In the genomic region with DNA sequence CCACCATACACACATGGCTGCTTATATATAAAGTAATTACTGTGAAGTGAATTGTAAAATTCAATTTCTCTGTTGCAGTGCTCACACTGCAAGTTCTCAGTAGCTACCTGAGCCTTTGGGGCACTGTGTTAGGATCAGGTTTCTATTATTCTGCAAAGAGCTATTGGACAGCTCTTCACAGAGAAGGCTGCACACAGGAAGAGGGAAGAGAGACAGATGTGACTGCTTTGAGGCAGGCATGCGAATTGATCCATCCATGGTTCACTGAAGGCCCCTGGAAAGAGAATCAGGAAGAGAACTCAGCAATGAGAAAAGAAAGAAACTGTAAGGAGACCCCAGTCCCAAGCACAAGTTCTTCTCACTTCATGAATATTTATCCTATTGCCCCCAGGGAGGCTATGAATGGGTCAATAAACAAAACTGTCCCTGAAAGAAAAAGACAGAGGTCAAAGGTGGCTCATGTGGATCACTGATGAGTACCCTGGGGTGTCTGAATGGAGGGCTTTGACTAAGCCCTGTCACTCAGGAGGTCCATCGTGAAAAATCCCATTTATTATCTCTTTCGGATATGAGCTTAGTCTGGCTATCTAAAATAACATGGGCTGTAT, we compare ENCODE assay signal across 31 mouse cellular contexts. TPM values are rescaled to one million over a fixed set of nuclear protein-coding genes. Genes with fewer than 3 reads are reported as not detected.
DNase-seq lines count a peak whose midpoint lies in the region; ATAC-seq and TF ChIP-seq lines count a peak whose summit lies in the region.
"Had no signal": no experiment of that assay in that cellular context is flagged by ENCODE, and none has a peak within 500 bp of the region (broad histone marks: within the 10 kb centered on the region; RNA-seq: fewer than 3 reads in every experiment).

No protein-coding gene starts in this region.

- H3K4me3 ChIP-seq in hindbrain, embryonic 10.5 days, result no peak overlapping the region
- no peak overlapping the region for H3K4me3 ChIP-seq in hindbrain, postnatal 0 days (ENCODE audit: low read length)
- H3K4me3 ChIP-seq in midbrain, embryonic 12.5 days, result no peak overlapping the region
- H3K4me3 ChIP-seq in midbrain, postnatal 0 days (ENCODE audit: low read depth, low read length), result no peak overlapping the region
- H3K4me3 ChIP-seq in intestine, embryonic 15.5 days (replicated peaks), result no peak overlapping the region
- H3K4me3 ChIP-seq: heart, adult 2 months; heart, embryonic 12.5 days; limb, embryonic 10.5 days; limb, embryonic 15.5 days; liver, embryonic 13.5 days; myocyte; stomach, embryonic 15.5 days had no signal

- no peaks in the 10 kb centered on the region for H3K9me3 ChIP-seq in hindbrain, embryonic 10.5 days
- no peaks in the 10 kb centered on the region for H3K9me3 ChIP-seq in hindbrain, postnatal 0 days (ENCODE audit: low read length)
- no peaks in the 10 kb centered on the region for H3K9me3 ChIP-seq in midbrain, embryonic 12.5 days
- no peaks in the 10 kb centered on the region for H3K9me3 ChIP-seq in midbrain, postnatal 0 days (ENCODE audit: low read length)
- no peaks in the 10 kb centered on the region for H3K9me3 ChIP-seq in intestine, embryonic 15.5 days
- H3K9me3 ChIP-seq: heart, embryonic 12.5 days; limb, embryonic 10.5 days; limb, embryonic 15.5 days; liver, embryonic 13.5 days; stomach, embryonic 15.5 days had no signal

- H3K27ac ChIP-seq in hindbrain, embryonic 10.5 days, result 0 out of 2 replicates have a peak overlapping the region, but pooled peaks have one; percentile 23
- no peak overlapping the region for H3K27ac ChIP-seq in hindbrain, postnatal 0 days
- peak overlapping the region; percentile 52 for H3K27ac ChIP-seq in midbrain, embryonic 12.5 days (replicated peaks)
- H3K27ac ChIP-seq in midbrain, postnatal 0 days (ENCODE audit: low read depth, low read length), result no peak overlapping the region
- H3K27ac ChIP-seq in intestine, embryonic 15.5 days, result no peak overlapping the region
- H3K27ac ChIP-seq: heart, adult 2 months; kidney, postnatal 0 days; limb, embryonic 10.5 days; limb, embryonic 15.5 days; liver, embryonic 13.5 days; macrophage; stomach, embryonic 15.5 days had no signal

- WGBS in hindbrain, embryonic 10.5 days, result 9% methylated on average over 3 of the region's 3 CpGs
- 9% methylated on average over 3 of the region's 3 CpGs for WGBS in hindbrain, postnatal 0 days
- WGBS in midbrain, embryonic 12.5 days, result 8% methylated on average over 3 of the region's 3 CpGs
- 6% methylated on average over 3 of the region's 3 CpGs for WGBS in midbrain, postnatal 0 days
- 57% methylated on average over 3 of the region's 3 CpGs for WGBS in intestine, embryonic 15.5 days

- peaks cover 11% of the 10 kb centered on the region for H3K36me3 ChIP-seq in hindbrain, embryonic 10.5 days
- H3K36me3 ChIP-seq in hindbrain, postnatal 0 days (ENCODE audit: insufficient read depth, low read length), result no peaks in the 10 kb centered on the region
- 0 out of 2 replicates have a peak, but pooled peaks cover 4% of the 10 kb centered on the region for H3K36me3 ChIP-seq in midbrain, embryonic 12.5 days
- peaks cover 6% of the 10 kb centered on the region; the same call in 1 of the 2 replicates for H3K36me3 ChIP-seq in midbrain, postnatal 0 days (ENCODE audit: insufficient read depth, low read length)
- H3K36me3 ChIP-seq in intestine, embryonic 15.5 days, result peaks cover 5% of the 10 kb centered on the region; the same call in 1 of the 2 replicates
- H3K36me3 ChIP-seq: liver, embryonic 13.5 days; stomach, embryonic 15.5 days had no signal

- TF ChIP-seq CTCF in hindbrain, postnatal 0 days (IDR thresholded peaks at IDR 0.05; ENCODE audit: low read depth), result no peak
- TF ChIP-seq CTCF in midbrain, postnatal 0 days (IDR thresholded peaks at IDR 0.05), result no peak

- H3K9ac ChIP-seq in hindbrain, postnatal 0 days (replicated peaks; ENCODE audit: low read length), result no peak overlapping the region
- H3K9ac ChIP-seq in midbrain, embryonic 12.5 days (replicated peaks), result no peak overlapping the region
- no peak overlapping the region for H3K9ac ChIP-seq in midbrain, postnatal 0 days (replicated peaks; ENCODE audit: low read length, poor library complexity, severe bottlenecking)
- H3K9ac ChIP-seq in intestine, embryonic 15.5 days, result no peak overlapping the region
- H3K9ac ChIP-seq: forebrain, postnatal 0 days; heart, embryonic 12.5 days; limb, embryonic 15.5 days; liver, embryonic 13.5 days; stomach, embryonic 15.5 days had no signal

- H3K4me2 ChIP-seq in hindbrain, postnatal 0 days (ENCODE audit: low read depth, low read length), result no peak overlapping the region
- no peak overlapping the region for H3K4me2 ChIP-seq in midbrain, embryonic 12.5 days (replicated peaks)
- H3K4me2 ChIP-seq in midbrain, postnatal 0 days (ENCODE audit: low read depth, low read length, poor library complexity, severe bottlenecking), result no peak overlapping the region
- no peak overlapping the region for H3K4me2 ChIP-seq in intestine, embryonic 15.5 days (replicated peaks)
- H3K4me2 ChIP-seq: heart, embryonic 12.5 days; limb, embryonic 15.5 days; liver, embryonic 13.5 days; stomach, embryonic 15.5 days had no signal

- peaks cover 28% of the 10 kb centered on the region for H3K4me1 ChIP-seq in hindbrain, embryonic 10.5 days (replicated peaks)
- H3K4me1 ChIP-seq in hindbrain, postnatal 0 days (ENCODE audit: insufficient read depth, low read length), result no peaks in the 10 kb centered on the region
- H3K4me1 ChIP-seq in midbrain, embryonic 12.5 days, result peaks cover 8% of the 10 kb centered on the region; the same call in 1 of the 2 replicates
- H3K4me1 ChIP-seq in midbrain, postnatal 0 days (ENCODE audit: insufficient read depth, low read length), result no peaks in the 10 kb centered on the region
- no peaks in the 10 kb centered on the region for H3K4me1 ChIP-seq in intestine, embryonic 15.5 days (replicated peaks)
- H3K4me1 ChIP-seq: heart, embryonic 12.5 days; limb, embryonic 10.5 days; limb, embryonic 15.5 days; liver, embryonic 13.5 days; stomach, embryonic 15.5 days had no signal

- peak; percentile 50 for DNase-seq in hindbrain, embryonic 10.5 days (ENCODE audit: low spot score)
- DNase-seq in hindbrain, postnatal 0 days (ENCODE audit: low spot score), result no peak
- DNase-seq in midbrain, postnatal 0 days (ENCODE audit: low spot score), result no peak
- DNase-seq in embryo, embryonic 10.5 days (ENCODE audit: low spot score), result peak; percentile 84
- peak; percentile 68 for DNase-seq in mesoderm, embryonic 11.5 days (ENCODE audit: low read depth, low spot score)
- DNase-seq: adrenal gland, postnatal 25 days; cerebellum, adult 18-20 months; cerebellum, postnatal 10 days; forebrain, postnatal 0 days; heart, adult 2 months; kidney, adult 18-20 months; kidney, postnatal 4 days; liver, embryonic 13.5 days; lung, adult 18-20 months; right cerebral cortex, postnatal 25 days had no signal

- H3K27me3 ChIP-seq in hindbrain, embryonic 10.5 days (ENCODE audit: insufficient read depth, poor library complexity, severe bottlenecking), result no peaks in the 10 kb centered on the region
- H3K27me3 ChIP-seq in hindbrain, postnatal 0 days (ENCODE audit: insufficient read depth, low read length), result no peaks in the 10 kb centered on the region
- H3K27me3 ChIP-seq in midbrain, embryonic 12.5 days, result no peaks in the 10 kb centered on the region
- H3K27me3 ChIP-seq in midbrain, postnatal 0 days (ENCODE audit: insufficient read depth, low read length), result no peaks in the 10 kb centered on the region
- H3K27me3 ChIP-seq in intestine, embryonic 15.5 days (replicated peaks), result no peaks in the 10 kb centered on the region
- H3K27me3 ChIP-seq: heart, embryonic 12.5 days; limb, embryonic 15.5 days; liver, embryonic 13.5 days; stomach, embryonic 15.5 days had no signal

- no peak for ATAC-seq in hindbrain, postnatal 0 days
- peak; percentile 47; the same call in 1 of the 2 replicates for ATAC-seq in midbrain, embryonic 12.5 days (ENCODE audit: low FRiP score, low read depth)
- ATAC-seq in midbrain, postnatal 0 days (ENCODE audit: low FRiP score), result no peak
- no peak for ATAC-seq in cerebellum, adult (ENCODE audit: insufficient number of reproducible peaks, low FRiP score, low TSS enrichment)
- ATAC-seq in intestine, embryonic 15.5 days, result no peak
- ATAC-seq: CD4-positive, CD25-positive, alpha-beta regulatory T cell, adult 4 months; forebrain, postnatal 0 days; inflammation-experienced regulatory T-cells, adult 6 months; lung, postnatal 0 days had no signal

RNA-seq across cellular contexts. Expression of a gene that starts 40.5 kb away (rescaled TPM):
- polyA plus RNA-seq in hindbrain, embryonic 10.5 days (2016; fragmentation: Nextera tagmentation; extraction: Ambion mirVana), result 0.63 and 0.73 TPM in 2 replicates
- 1.4 and 1.9 TPM in 2 replicates for total RNA-seq in hindbrain, postnatal 0 days (2014; rRNA removed)
- polyA plus RNA-seq in hindbrain, postnatal 0 days (2015; fragmentation: Nextera tagmentation; extraction: Ambion mirVana), result 0.81 and 1.3 TPM in 2 replicates
- polyA plus RNA-seq in midbrain, embryonic 12.5 days (2016; fragmentation: Nextera tagmentation; extraction: Ambion mirVana), result 1.1 and 1.2 TPM in 2 replicates
- 1.3 and 1.9 TPM in 2 replicates for total RNA-seq in midbrain, postnatal 0 days (2014; rRNA removed)
- polyA plus RNA-seq in midbrain, postnatal 0 days (2015; fragmentation: Nextera tagmentation; extraction: Ambion mirVana), result 0.94 and 1.5 TPM in 2 replicates
- polyA plus RNA-seq in intestine, embryonic 15.5 days (2015; fragmentation: Nextera tagmentation; extraction: Ambion mirVana), result 1.1 and 1.4 TPM in 2 replicates
- total RNA-seq: gastrocnemius, adult 8-10 months; heart, adult 2 months; hematopoietic stem cell, adult 5-6 weeks; megakaryocyte-erythroid progenitor cell, adult 5-6 weeks had no signal
- polyA plus RNA-seq: CD4-positive, CD25-positive, alpha-beta regulatory T cell, adult 4 months; inflammation-experienced regulatory T-cells, adult 6 months; macrophage; myocyte had no signal

Comparison
In these comparisons a context has a peak if more than half of its experiments do, and no peak if none do; other contexts are left out.
1. DNase-seq: peak in hindbrain, embryonic 10.5 days (single experiment), embryo, embryonic 10.5 days (single experiment) and mesoderm, embryonic 11.5 days (single experiment); none in hindbrain, postnatal 0 days (single experiment) and midbrain, postnatal 0 days (single experiment).
2. H3K27ac ChIP-seq: peak in hindbrain, embryonic 10.5 days (single experiment) and midbrain, embryonic 12.5 days (single experiment); none in hindbrain, postnatal 0 days (single experiment), midbrain, postnatal 0 days (single experiment) and intestine, embryonic 15.5 days (single experiment).